Mouse (Mus musculus): ENCODE measurements around the gene Kcnn3. TPM values are rescaled to one million over a fixed set of nuclear protein-coding genes. Genes with fewer than 3 reads are reported as not detected.

The Kcnn3 gene
- polyA plus RNA-seq, 1 experiment from 2014 or later, result 9.6 TPM

DNA sequence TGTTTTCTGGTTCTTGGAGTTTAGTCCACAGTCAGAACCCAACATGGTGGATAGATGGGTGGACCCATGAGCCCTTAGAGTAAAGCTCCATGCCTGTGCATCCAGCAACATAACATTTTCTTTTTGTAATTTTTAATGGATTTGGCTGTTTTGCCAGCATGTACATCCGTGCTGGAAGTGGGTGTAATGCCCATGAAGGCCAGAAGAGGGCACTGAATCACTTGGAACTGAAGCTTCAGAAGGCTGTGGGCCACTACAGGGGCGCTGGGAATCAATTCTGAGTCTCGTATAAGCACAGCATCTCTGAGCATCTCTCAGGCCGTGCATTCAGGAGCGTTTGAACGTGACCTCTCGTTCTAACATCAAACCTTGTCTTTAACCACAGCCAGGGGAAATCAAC, 79.0 kb downstream of the Kcnn3 start:
- no peaks in the 10 kb centered on the region for H3K27me3 ChIP-seq
- H3K27ac ChIP-seq (replicated peaks), result no peak overlapping the region
- no peak overlapping the region for H3K4me3 ChIP-seq
- H3K4me1 ChIP-seq (replicated peaks), result peaks cover 17% of the 10 kb centered on the region
- no peak for ATAC-seq (ENCODE audit: low FRiP score, low read depth)
- no peaks in the 10 kb centered on the region for H3K36me3 ChIP-seq
- no peak overlapping the region for H3K9ac ChIP-seq
- 95% methylated on average over 7 of the region's 7 CpGs for WGBS
- no peaks in the 10 kb centered on the region for H3K9me3 ChIP-seq
- H3K4me2 ChIP-seq, result no peak overlapping the region

DNA sequence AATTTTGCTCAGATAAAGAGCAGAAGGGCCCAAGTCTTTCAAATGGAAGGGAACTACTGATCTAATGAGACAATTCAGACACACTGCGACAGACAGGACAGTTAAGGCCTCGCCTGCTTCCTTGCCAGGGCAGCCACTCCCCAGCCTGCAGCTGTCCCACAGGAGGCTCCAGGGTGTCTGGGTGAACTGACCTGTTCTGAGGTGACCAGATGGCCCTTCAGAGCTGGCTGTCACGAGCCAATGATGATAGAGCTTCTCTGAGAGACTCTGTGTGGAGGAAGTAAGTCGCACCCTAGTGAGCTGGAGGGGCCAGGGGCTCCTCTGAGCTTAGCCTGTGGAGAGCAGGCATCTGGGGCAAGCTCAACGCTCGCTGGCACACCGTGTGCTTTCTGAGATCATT, 81.1 kb downstream of the Kcnn3 start:
- Histone ChIP-seq H3K9me3 (no peaks in the 10 kb centered on the region), H3K4me1 (replicated peaks) (peaks cover 34% of the 10 kb centered on the region), H3K27ac (replicated peaks) (0 out of 2 replicates have a peak overlapping the region, but pooled peaks have one; percentile 25), H3K4me3 (no peak overlapping the region), H3K27me3 (no peaks in the 10 kb centered on the region), H3K36me3 (no peaks in the 10 kb centered on the region), H3K9ac (no peak overlapping the region), H3K4me2 (no peak overlapping the region)
- ATAC-seq (ENCODE audit: low FRiP score, low read depth), result no peak
- 46% methylated on average over 7 of the region's 7 CpGs for WGBS

DNA sequence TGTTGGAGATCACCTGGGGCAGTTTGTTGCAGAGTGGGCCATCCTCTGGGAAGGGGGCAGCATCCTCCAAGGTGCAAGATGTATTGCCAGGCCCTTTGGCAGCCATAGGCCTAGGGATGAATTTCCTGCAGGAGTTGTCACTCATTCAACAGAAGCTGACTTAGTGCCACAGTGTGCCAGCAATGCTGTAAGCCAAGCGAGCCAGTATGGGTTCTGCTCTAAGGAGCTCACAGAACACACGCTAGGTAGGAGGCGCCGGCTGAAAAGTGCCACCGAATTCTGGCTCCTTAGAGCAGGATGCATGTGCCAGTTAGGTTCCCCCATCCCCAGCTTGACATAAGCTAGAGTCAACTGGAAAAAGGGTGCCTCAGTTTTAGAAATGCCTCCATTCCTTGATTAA, 83.3 kb downstream of the Kcnn3 start:
- no peak overlapping the region for H3K4me2 ChIP-seq
- peaks cover 46% of the 10 kb centered on the region for H3K4me1 ChIP-seq (replicated peaks)
- no peak overlapping the region for H3K27ac ChIP-seq (replicated peaks)
- H3K9ac ChIP-seq, result no peak overlapping the region
- H3K4me3 ChIP-seq, result no peak overlapping the region
- no peaks in the 10 kb centered on the region for H3K27me3 ChIP-seq
- no peaks in the 10 kb centered on the region for H3K36me3 ChIP-seq
- ATAC-seq (ENCODE audit: low FRiP score, low read depth), result no peak
- 75% methylated on average over 5 of the region's 5 CpGs for WGBS
- H3K9me3 ChIP-seq, result no peaks in the 10 kb centered on the region

DNA sequence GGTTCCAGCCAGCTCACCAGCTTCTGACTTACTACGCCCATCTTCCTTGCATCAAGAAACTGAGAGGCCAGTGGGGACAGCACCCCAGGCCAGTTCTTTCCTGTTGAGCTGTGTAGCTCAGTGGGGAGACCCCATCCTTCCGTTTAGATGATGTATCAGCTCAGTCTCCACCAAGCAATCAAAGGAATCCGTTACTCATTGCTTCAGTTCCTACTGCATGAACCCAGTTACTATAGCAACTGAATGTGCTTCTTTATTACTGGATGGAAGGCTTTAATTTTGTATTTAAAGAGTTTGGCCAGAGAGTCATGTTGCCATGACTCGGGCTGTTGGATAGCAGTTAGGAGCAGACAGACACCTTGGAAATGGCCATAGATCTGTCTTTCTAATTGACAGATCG, 85.3 kb downstream of the Kcnn3 start:
- Histone ChIP-seq H3K4me3 (no peak overlapping the region), H3K9ac (no peak overlapping the region), H3K4me2 (no peak overlapping the region), H3K36me3 (no peaks in the 10 kb centered on the region), H3K27ac (replicated peaks) (peak overlapping the region; percentile 73), H3K4me1 (replicated peaks) (peaks cover 46% of the 10 kb centered on the region), H3K27me3 (no peaks in the 10 kb centered on the region), H3K9me3 (no peaks in the 10 kb centered on the region)
- peak; percentile 61; the same call in 1 of the 2 replicates for ATAC-seq (ENCODE audit: low FRiP score, low read depth)
- 40% methylated on average over 5 of the region's 5 CpGs for WGBS

DNA sequence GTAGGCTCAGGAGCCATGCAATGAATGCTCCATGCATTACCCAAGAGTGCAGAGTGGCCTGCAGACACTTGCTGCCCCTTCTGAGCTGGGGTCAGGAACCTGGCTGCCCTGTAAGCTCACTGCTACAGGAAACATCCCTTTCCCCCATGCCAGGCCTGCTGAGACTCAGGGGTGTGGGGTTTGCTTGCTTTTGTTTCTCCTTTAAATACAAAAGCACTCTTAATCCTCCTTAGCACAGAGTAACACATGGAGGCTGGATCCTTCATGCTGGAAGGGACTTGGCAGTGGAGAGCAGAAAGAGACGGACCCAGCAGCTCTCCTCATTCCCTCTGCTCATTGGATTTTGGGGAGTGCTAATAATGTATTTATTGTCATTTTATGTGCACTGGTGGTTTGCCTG, 87.4 kb downstream of the Kcnn3 start:
- ATAC-seq (ENCODE audit: low FRiP score, low read depth), result no peak
- H3K4me3 ChIP-seq, result no peak overlapping the region
- peaks cover 42% of the 10 kb centered on the region for H3K4me1 ChIP-seq (replicated peaks)
- no peaks in the 10 kb centered on the region for H3K9me3 ChIP-seq
- H3K36me3 ChIP-seq, result no peaks in the 10 kb centered on the region
- no peak overlapping the region for H3K9ac ChIP-seq
- no peaks in the 10 kb centered on the region for H3K27me3 ChIP-seq
- WGBS, result 31% methylated on average over 1 of the region's 1 CpGs
- H3K27ac ChIP-seq (replicated peaks), result peak overlapping the region; percentile 26; the same call in 1 of the 2 replicates
- H3K4me2 ChIP-seq, result 0 out of 2 replicates have a peak overlapping the region, but pooled peaks have one; percentile 18

DNA sequence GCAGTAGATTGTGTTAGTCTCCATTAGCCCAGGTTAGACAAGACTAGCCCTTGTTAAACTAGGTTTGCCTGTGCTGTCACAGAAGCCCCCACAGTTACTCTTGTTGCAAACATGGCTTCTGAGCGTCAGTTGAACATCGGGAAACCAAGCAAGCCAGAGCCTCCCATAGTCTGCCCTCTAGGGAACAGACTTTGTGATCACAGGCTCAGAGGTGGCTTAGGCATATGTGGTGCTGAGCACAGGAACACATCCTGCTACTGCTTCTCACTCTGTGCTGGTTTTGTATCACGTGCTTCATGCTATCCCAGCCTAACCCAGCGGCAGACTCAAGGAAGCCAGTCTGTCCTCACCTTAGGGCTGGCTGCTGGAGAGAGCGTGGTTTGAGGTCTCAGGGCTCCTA, 92.1 kb downstream of the Kcnn3 start:
- no peak for ATAC-seq (ENCODE audit: low FRiP score, low read depth)
- H3K4me2 ChIP-seq, result no peak overlapping the region
- 79% methylated on average over 5 of the region's 5 CpGs for WGBS
- H3K9me3 ChIP-seq, result no peaks in the 10 kb centered on the region
- H3K4me3 ChIP-seq, result no peak overlapping the region
- no peaks in the 10 kb centered on the region for H3K27me3 ChIP-seq
- no peak overlapping the region for H3K27ac ChIP-seq (replicated peaks)
- no peak overlapping the region for H3K9ac ChIP-seq
- peaks cover 29% of the 10 kb centered on the region for H3K4me1 ChIP-seq (replicated peaks)
- H3K36me3 ChIP-seq, result no peaks in the 10 kb centered on the region

DNA sequence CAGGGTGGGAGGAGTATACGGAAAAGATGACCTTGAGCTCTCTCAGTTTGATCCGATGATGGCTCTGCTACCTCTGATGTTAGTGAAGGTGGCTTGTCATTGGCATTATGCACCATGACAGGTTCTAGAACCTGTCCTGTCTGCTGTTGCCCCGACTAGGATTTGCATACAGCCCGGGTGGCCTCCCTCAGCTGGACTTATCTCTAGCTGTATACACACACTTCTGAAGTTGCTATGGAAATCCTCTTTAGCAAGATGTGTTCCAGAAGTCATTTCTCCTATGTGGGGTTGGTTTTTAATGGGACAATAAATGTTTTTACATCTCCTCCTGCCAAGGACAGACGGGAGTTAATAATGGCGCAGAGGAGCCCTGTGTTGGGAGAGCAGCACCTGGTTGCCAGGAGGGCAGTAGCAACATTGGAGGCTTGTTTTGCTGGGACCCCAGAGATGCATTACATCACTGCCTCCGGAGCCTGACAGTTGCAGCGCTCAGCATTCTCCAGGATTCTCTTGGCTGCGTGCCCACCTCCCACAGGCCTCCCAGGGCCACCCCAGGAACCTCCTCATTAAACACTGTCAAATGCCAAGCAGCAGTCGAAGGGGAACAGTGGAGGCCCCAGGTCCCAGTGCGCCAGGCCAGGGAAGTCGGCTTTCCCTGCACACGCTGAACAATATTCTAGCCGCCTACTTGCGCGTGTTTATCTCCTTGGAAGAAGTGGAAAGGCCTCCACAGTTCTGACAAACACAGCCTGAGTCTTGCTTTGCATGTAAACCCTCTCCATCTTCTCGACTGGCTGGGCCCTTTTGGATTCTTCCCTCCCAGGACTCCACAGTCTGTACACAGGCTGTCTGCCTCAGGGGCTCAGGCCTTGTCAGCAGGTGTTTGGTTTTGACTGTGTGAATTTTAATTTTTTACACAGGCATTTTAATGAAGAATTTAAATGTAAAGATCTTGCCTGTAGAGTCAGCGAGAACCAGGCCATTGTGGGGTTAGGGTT, 93.9 kb downstream of the Kcnn3 start:
- no peak overlapping the region for H3K4me2 ChIP-seq

DNA sequence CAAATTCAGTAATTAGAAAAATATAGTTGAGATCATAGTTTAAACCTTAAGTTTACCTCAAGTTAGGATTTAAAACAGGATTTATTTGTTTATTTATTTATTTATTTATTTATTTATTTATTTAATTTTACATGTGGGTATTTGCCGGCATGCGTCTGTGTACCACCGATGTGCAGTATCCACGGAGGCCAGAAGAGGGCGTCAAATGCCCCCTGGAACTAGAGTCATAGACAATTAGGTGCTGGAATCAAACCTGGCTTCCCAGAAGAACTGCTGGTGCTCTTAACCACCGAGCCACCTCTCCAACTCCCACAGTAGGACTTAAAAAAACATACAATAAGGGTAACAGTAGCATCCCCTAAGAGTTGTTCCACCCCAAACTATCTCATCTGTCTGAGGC, 96.9 kb downstream of the Kcnn3 start:
- no peak overlapping the region for H3K4me3 ChIP-seq
- H3K4me2 ChIP-seq, result no peak overlapping the region
- H3K27me3 ChIP-seq, result no peaks in the 10 kb centered on the region
- peaks cover 31% of the 10 kb centered on the region for H3K4me1 ChIP-seq (replicated peaks)
- no peak for ATAC-seq (ENCODE audit: low FRiP score, low read depth)
- no peaks in the 10 kb centered on the region for H3K9me3 ChIP-seq
- 61% methylated on average over 6 of the region's 6 CpGs for WGBS
- no peak overlapping the region for H3K27ac ChIP-seq (replicated peaks)
- H3K9ac ChIP-seq, result no peak overlapping the region
- H3K36me3 ChIP-seq, result no peaks in the 10 kb centered on the region

More for the DNA sequence above, 93.9 kb downstream of the Kcnn3 start:
- Histone ChIP-seq H3K4me1 (replicated peaks) (peaks cover 26% of the 10 kb centered on the region), H3K9me3 (no peaks in the 10 kb centered on the region), H3K9ac (no peak overlapping the region), H3K27ac (replicated peaks) (peak overlapping the region; percentile 72), H3K27me3 (no peaks in the 10 kb centered on the region), H3K4me3 (no peak overlapping the region), H3K36me3 (no peaks in the 10 kb centered on the region)
- 23% methylated on average over 18 of the region's 18 CpGs for WGBS
- ATAC-seq (ENCODE audit: low FRiP score, low read depth), result peak; percentile 90

DNA sequence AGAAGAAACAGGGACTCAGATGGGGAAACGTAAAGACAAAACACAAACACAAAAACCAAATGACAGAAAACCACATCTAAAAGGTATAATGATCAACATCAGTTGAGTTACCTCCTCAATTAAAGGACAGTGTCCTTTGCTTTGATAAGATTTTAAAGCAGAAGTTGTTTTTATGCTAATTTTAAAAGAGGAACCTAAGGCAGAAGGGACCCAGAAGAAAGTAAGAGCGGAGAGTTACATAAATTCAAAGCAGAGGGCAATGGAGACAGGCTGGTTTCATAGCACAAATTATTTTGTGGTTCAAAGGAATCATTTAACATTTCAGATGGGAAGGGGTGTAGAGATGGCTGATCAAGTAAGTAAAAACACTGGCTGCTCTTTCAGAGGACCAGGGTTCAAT, 97.4 kb downstream of the Kcnn3 start:
- no peak for ATAC-seq (ENCODE audit: low FRiP score, low read depth)
- Histone ChIP-seq H3K9me3 (no peaks in the 10 kb centered on the region), H3K4me1 (replicated peaks) (peaks cover 27% of the 10 kb centered on the region), H3K27me3 (no peaks in the 10 kb centered on the region), H3K27ac (replicated peaks) (no peak overlapping the region), H3K36me3 (no peaks in the 10 kb centered on the region), H3K4me3 (no peak overlapping the region), H3K9ac (no peak overlapping the region), H3K4me2 (no peak overlapping the region)
- 93% methylated on average over 2 of the region's 2 CpGs for WGBS

DNA sequence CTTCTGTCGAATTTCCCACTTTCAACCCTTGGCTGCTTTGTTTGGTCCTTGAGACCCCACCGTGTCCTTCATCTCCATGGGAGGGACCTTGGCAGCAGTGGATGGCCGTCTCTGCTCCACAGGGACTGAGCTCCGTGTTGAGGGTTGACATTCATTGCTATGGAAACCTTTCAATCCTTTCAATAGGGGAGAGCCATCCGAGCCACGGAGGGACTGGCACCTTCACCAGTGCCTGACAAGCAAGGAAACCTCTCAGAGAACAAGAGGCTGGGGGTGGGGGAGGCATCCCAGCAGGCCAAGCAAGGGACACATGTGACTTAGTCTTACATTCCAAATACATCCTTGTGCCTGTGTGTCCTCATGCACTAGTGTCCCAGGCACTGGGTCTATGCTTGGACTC, 102.9 kb downstream of the Kcnn3 start:
- peak; percentile 78 for ATAC-seq (ENCODE audit: low FRiP score, low read depth)
- peaks cover 42% of the 10 kb centered on the region for H3K4me1 ChIP-seq (replicated peaks)
- H3K4me3 ChIP-seq, result no peak overlapping the region
- no peak overlapping the region for H3K4me2 ChIP-seq
- 6% methylated on average over 6 of the region's 6 CpGs for WGBS
- no peaks in the 10 kb centered on the region for H3K9me3 ChIP-seq
- H3K9ac ChIP-seq, result no peak overlapping the region
- peak overlapping the region; percentile 64 for H3K27ac ChIP-seq (replicated peaks)
- no peaks in the 10 kb centered on the region for H3K27me3 ChIP-seq
- H3K36me3 ChIP-seq, result no peaks in the 10 kb centered on the region

DNA sequence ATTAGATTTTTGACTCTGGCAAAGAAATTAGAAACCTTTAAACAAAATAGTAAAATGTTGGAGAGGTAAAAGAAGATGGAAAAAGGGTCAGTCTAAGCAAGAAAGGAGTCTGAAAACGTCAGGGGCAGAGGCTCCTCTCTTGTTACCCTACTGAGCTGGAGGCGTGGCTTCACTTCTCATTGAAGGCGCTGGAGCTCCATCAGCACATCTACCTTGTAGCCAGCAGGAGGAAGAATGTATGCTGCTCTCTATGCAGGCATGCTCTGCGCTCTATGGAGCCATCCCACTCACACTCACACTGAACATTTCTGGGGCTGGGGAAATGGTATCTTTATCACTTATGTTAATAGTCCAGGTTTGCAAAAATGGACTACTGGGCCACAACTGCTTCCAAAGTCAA, 103.6 kb downstream of the Kcnn3 start:
- WGBS, result 29% methylated on average over 4 of the region's 4 CpGs
- H3K27ac ChIP-seq (replicated peaks), result peak overlapping the region; percentile 52; the same call in 1 of the 2 replicates
- H3K36me3 ChIP-seq, result no peaks in the 10 kb centered on the region
- peaks cover 45% of the 10 kb centered on the region for H3K4me1 ChIP-seq (replicated peaks)
- no peak for ATAC-seq (ENCODE audit: low FRiP score, low read depth)
- no peak overlapping the region for H3K9ac ChIP-seq
- H3K27me3 ChIP-seq, result no peaks in the 10 kb centered on the region
- H3K4me2 ChIP-seq, result no peak overlapping the region
- no peak overlapping the region for H3K4me3 ChIP-seq
- no peaks in the 10 kb centered on the region for H3K9me3 ChIP-seq

DNA sequence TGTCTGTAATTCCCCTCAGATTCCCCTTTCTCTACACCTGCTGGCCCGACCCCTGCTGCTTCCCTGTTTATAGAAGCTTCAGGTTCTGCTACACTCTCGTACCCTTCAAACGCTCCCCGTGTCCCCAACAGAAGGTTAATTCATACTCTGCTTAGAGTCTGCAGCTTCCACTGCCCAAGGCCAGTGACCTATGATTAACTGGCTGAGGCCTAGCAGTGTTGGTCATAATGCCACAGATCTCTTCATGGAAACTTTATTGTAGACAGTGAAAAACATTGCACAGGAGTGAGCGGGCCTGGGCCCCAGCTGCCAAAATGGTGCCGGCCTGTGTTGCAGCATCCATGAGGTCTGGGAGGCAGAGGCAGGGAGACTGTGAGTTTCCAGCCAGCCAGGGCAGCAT, 104.0 kb downstream of the Kcnn3 start:
- Histone ChIP-seq H3K27ac (replicated peaks) (peak overlapping the region; percentile 52; the same call in 1 of the 2 replicates), H3K4me3 (no peak overlapping the region), H3K9ac (no peak overlapping the region), H3K4me2 (no peak overlapping the region), H3K4me1 (replicated peaks) (peaks cover 44% of the 10 kb centered on the region), H3K27me3 (no peaks in the 10 kb centered on the region), H3K9me3 (no peaks in the 10 kb centered on the region), H3K36me3 (no peaks in the 10 kb centered on the region)
- WGBS, result 58% methylated on average over 6 of the region's 6 CpGs
- no peak for ATAC-seq (ENCODE audit: low FRiP score, low read depth)
